Mouse (Mus musculus): ENCODE data around the gene Ten1. TPM values are rescaled to one million over a fixed set of nuclear protein-coding genes. Genes with fewer than 3 reads are reported as not detected.

Gene Ten1
- total and polyA plus RNA-seq, 2 experiments from 2014 or later = 66.6 to 110 TPM

DNA sequence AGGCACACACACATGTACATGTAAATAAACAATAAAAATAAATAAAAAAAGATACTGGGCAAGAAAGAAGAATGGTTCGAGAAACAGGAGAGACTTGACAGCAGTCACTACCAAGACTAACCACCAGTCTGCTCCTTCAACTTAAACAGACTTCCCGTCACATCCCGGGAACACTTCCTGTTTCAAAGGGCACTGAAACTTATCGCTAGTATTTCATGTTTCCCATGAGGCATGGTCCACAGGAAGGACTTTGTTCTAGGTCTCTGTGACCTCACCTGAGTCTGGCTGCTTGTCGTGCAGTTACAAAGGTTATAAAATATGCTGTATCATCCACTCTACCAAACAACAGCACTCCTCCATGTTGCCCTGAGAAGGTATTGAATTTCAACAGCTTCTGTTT is 3.4 kb upstream of the Ten1 start:
- Histone ChIP-seq H3K9ac (replicated peaks; ENCODE audit: low read length) (no peak overlapping the region), H3K9me3 (ENCODE audit: low read length) (no peaks in the 10 kb centered on the region), H3K27me3 (ENCODE audit: insufficient read depth, low read length) (no peaks in the 10 kb centered on the region), H3K36me3 (ENCODE audit: insufficient read depth, low read length) (peaks cover 19% of the 10 kb centered on the region), H3K4me1 (ENCODE audit: insufficient read depth, low read length) (peaks cover 5% of the 10 kb centered on the region; the same call in 1 of the 2 replicates), H3K27ac (no peak overlapping the region), H3K4me3 (ENCODE audit: low read length) (no peak overlapping the region), H3K4me2 (ENCODE audit: low read depth, low read length) (no peak overlapping the region)
- peak; percentile 21; the same call in 1 of the 2 replicates for TF ChIP-seq CTCF (IDR thresholded peaks at IDR 0.05; ENCODE audit: low read depth)
- 77% methylated on average over 5 of the region's 5 CpGs for whole genome bisulfite sequencing
- DNase-seq (ENCODE audit: low spot score) (no peak), ATAC-seq (no peak)

DNA sequence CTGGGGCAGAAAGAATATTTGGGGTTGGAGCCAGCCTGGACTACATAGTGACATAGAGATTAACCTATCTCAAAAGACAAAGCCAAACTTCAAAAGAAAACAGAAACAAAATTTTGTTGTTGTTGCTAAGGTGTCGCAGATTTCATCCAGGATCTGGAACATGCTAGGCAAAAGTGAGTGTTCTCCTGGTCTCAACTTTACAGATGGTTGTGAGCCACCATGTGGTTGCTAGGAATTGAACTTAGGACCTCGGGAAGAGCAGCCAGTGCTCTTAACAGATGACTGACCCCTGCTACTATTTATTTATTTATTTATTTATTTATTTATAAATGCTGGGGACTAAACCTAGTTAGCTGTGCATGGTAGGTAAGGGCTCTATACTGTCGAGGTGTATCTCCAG is 2.3 kb upstream of the Ten1 start:
- TF ChIP-seq CTCF (IDR thresholded peaks at IDR 0.05; ENCODE audit: low read depth) = no peak
- no peak for ATAC-seq
- no peak for DNase-seq (ENCODE audit: low spot score)
- peaks cover 5% of the 10 kb centered on the region; the same call in 1 of the 2 replicates for H3K4me1 ChIP-seq (ENCODE audit: insufficient read depth, low read length)
- no peaks in the 10 kb centered on the region for H3K9me3 ChIP-seq (ENCODE audit: low read length)
- no peak overlapping the region for H3K9ac ChIP-seq (replicated peaks; ENCODE audit: low read length)
- H3K36me3 ChIP-seq (ENCODE audit: insufficient read depth, low read length) = peaks cover 12% of the 10 kb centered on the region
- no peak overlapping the region for H3K4me3 ChIP-seq (ENCODE audit: low read length)
- no peak overlapping the region for H3K4me2 ChIP-seq (ENCODE audit: low read depth, low read length)
- 82% methylated on average over 3 of the region's 3 CpGs for WGBS
- no peaks in the 10 kb centered on the region for H3K27me3 ChIP-seq (ENCODE audit: insufficient read depth, low read length)
- H3K27ac ChIP-seq = no peak overlapping the region

DNA sequence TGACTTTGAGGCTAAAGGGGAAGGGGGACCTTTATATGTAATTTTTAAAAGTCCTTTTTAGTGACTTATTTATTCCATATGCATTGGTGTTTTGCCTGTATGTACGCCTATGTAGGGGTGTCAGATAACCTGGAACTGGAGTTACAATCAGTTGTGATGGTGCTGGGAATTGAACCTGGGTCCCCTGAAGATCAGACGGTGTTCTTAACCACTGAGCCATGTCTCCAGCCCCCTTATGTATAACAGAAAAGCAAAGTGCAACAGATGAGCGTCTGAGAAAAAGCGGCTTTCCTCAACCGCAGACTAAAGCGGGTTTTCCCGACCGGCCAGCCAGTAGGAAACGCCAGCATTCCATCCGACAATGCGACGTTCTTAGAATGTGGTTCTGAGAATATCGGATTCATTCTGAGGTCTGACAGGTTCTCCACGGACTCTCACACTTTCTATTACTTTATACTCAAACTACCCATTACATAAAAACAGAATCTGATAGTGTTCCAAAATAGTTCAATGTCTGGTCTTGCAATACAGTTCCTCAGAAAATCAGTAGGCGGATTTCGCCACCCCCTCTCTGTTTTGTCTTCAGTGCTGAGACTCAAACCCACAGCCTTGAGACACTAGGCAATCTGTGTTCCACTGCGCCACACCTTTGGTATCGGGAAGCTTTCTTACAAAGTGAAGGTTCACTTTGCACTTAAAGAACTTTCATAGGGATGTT is 1.6 kb upstream of the Ten1 start:
- DNase-seq (ENCODE audit: low spot score) (no peak), ATAC-seq (no peak)
- 91% methylated on average over 18 of the region's 18 CpGs for WGBS
- H3K9me3 ChIP-seq (ENCODE audit: low read length) = no peaks in the 10 kb centered on the region
- H3K27ac ChIP-seq = no peak overlapping the region
- H3K4me3 ChIP-seq (ENCODE audit: low read length) = 0 out of 2 replicates have a peak overlapping the region, but pooled peaks have one; percentile 65
- H3K9ac ChIP-seq (replicated peaks; ENCODE audit: low read length) = no peak overlapping the region; the same call in 1 of the 2 replicates
- TF ChIP-seq CTCF (IDR thresholded peaks at IDR 0.05; ENCODE audit: low read depth) = no peak
- 0 out of 2 replicates have a peak, but pooled peaks cover 7% of the 10 kb centered on the region for H3K36me3 ChIP-seq (ENCODE audit: insufficient read depth, low read length)
- peaks cover 5% of the 10 kb centered on the region; the same call in 1 of the 2 replicates for H3K4me1 ChIP-seq (ENCODE audit: insufficient read depth, low read length)
- peak overlapping the region; percentile 67 for H3K4me2 ChIP-seq (ENCODE audit: low read depth, low read length)
- H3K27me3 ChIP-seq (ENCODE audit: insufficient read depth, low read length) = no peaks in the 10 kb centered on the region

DNA sequence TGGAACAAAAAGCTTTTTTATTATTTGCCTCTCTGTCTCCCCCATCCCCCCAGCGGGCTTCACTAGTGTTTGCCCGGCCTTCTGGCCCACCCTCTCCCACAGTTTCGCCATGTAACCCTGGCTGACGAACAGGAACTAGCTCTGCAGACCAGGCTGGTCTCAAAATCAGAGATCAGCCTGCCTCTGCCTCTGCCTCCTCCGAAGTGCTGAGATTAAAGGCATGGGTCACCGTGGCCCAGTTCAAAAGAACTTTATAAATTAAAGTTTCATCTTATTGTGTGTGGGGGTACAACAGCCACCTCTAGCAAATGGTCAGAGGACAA is 1.1 kb upstream of the Ten1 start:
- ATAC-seq (no peak), DNase-seq (ENCODE audit: low spot score) (no peak)
- peak overlapping the region; percentile 67 for H3K4me2 ChIP-seq (ENCODE audit: low read depth, low read length)
- no peaks in the 10 kb centered on the region for H3K27me3 ChIP-seq (ENCODE audit: insufficient read depth, low read length)
- H3K27ac ChIP-seq = no peak overlapping the region
- peak overlapping the region; percentile 65; the same call in 1 of the 2 replicates for H3K4me3 ChIP-seq (ENCODE audit: low read length)
- 87% methylated on average over 6 of the region's 6 CpGs for WGBS
- H3K36me3 ChIP-seq (ENCODE audit: insufficient read depth, low read length) = 0 out of 2 replicates have a peak, but pooled peaks cover 7% of the 10 kb centered on the region
- TF ChIP-seq CTCF (IDR thresholded peaks at IDR 0.05; ENCODE audit: low read depth) = no peak
- H3K4me1 ChIP-seq (ENCODE audit: insufficient read depth, low read length) = peaks cover 5% of the 10 kb centered on the region; the same call in 1 of the 2 replicates
- no peaks in the 10 kb centered on the region for H3K9me3 ChIP-seq (ENCODE audit: low read length)
- no peak overlapping the region; the same call in 1 of the 2 replicates for H3K9ac ChIP-seq (replicated peaks; ENCODE audit: low read length)

DNA sequence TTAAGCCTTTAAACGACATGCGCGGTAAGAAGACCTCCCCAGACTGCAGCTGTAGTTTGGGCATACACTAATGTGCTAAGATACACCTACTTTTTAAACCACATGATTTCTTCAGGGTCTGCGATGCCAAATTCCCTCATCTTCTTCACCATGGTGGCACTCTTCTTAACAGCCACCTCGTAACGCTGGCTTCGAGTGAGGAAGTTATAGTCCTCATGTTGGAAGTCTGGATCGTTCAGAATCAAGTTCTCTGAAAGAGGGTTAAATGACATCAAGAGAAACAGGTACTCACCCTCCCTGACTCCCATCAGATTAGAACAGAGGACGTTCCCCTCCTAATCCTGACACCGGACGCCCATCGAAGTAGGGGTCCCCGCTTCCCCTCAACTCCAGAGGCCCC is 523 bp upstream of the Ten1 start:
- peaks cover 5% of the 10 kb centered on the region; the same call in 1 of the 2 replicates for H3K4me1 ChIP-seq (ENCODE audit: insufficient read depth, low read length)
- no peaks in the 10 kb centered on the region for H3K9me3 ChIP-seq (ENCODE audit: low read length)
- no peaks in the 10 kb centered on the region for H3K27me3 ChIP-seq (ENCODE audit: insufficient read depth, low read length)
- H3K4me3 ChIP-seq (ENCODE audit: low read length) = peak overlapping the region; percentile 65
- DNase-seq (ENCODE audit: low spot score) (no peak), ATAC-seq (no peak)
- WGBS = 19% methylated on average over 13 of the region's 13 CpGs
- peak overlapping the region; percentile 96 for H3K27ac ChIP-seq
- TF ChIP-seq CTCF (IDR thresholded peaks at IDR 0.05; ENCODE audit: low read depth) = no peak
- peak overlapping the region; percentile 67 for H3K4me2 ChIP-seq (ENCODE audit: low read depth, low read length)
- 0 out of 2 replicates have a peak, but pooled peaks cover 7% of the 10 kb centered on the region for H3K36me3 ChIP-seq (ENCODE audit: insufficient read depth, low read length)
- H3K9ac ChIP-seq (replicated peaks; ENCODE audit: low read length) = peak overlapping the region; percentile 77

DNA sequence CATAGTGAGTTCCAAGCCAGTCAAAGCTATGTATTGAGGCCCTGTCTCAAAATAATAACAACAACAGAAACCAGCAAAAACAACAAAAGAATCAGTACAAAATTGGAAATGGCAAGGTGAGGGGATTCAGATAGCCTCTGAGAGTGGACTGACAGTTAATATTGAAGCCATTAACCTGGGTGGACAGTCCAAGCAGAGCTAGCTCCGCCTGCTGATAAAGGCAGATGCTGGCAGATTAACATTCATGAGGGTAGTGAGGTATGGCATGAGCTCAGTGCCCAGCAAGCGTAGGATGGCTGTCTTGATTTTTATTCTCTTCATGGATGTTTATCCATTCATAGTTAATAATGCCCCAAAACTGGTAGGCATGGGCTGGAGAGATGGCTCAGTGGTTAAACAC is 2.5 kb downstream of the Ten1 start:
- Histone ChIP-seq H3K4me1 (ENCODE audit: insufficient read depth, low read length) (peaks cover 5% of the 10 kb centered on the region; the same call in 1 of the 2 replicates), H3K27me3 (ENCODE audit: insufficient read depth, low read length) (no peaks in the 10 kb centered on the region), H3K9ac (replicated peaks; ENCODE audit: low read length) (no peak overlapping the region), H3K4me2 (ENCODE audit: low read depth, low read length) (no peak overlapping the region), H3K4me3 (ENCODE audit: low read length) (no peak overlapping the region), H3K36me3 (ENCODE audit: insufficient read depth, low read length) (peaks cover 7% of the 10 kb centered on the region; the same call in 1 of the 2 replicates), H3K9me3 (ENCODE audit: low read length) (no peaks in the 10 kb centered on the region), H3K27ac (no peak overlapping the region)
- TF ChIP-seq CTCF (IDR thresholded peaks at IDR 0.05; ENCODE audit: low read depth) = no peak
- ATAC-seq = no peak
- WGBS = 92% methylated on average over 2 of the region's 2 CpGs
- DNase-seq (ENCODE audit: low spot score) = no peak

DNA sequence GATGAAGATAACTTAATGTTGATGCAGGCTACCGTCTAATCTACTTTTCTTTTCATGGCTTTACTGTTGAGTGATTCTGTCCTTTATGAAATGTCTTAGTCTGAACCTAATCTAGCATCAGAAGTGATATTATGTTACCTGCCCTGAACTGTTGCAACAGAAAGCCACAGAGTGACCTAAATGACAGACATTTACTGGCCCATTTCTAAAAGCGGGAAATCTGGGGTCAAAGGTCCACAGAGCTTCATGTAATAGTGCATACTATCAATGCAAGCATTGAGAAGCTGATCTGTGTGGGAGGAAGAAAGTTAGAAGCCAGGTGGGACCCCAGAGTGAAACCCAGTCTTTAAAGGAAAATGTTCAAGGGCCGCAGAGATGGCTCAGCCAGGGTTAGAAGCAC is 4.5 kb downstream of the Ten1 start:
- H3K27ac ChIP-seq = no peak overlapping the region
- 93% methylated on average over 3 of the region's 3 CpGs for WGBS
- H3K27me3 ChIP-seq (ENCODE audit: insufficient read depth, low read length) = no peaks in the 10 kb centered on the region
- DNase-seq (ENCODE audit: low spot score) (no peak), ATAC-seq (no peak)
- no peak overlapping the region for H3K4me3 ChIP-seq (ENCODE audit: low read length)
- H3K36me3 ChIP-seq (ENCODE audit: insufficient read depth, low read length) = peaks cover 6% of the 10 kb centered on the region; the same call in 1 of the 2 replicates
- no peak overlapping the region for H3K4me2 ChIP-seq (ENCODE audit: low read depth, low read length)
- H3K4me1 ChIP-seq (ENCODE audit: insufficient read depth, low read length) = no peaks in the 10 kb centered on the region
- no peaks in the 10 kb centered on the region for H3K9me3 ChIP-seq (ENCODE audit: low read length)
- no peak for TF ChIP-seq CTCF (IDR thresholded peaks at IDR 0.05; ENCODE audit: low read depth)
- no peak overlapping the region for H3K9ac ChIP-seq (replicated peaks; ENCODE audit: low read length)
